Mouse (Mus musculus) testis, adult 2 months (tissue): ENCODE measurements around the gene Sncg. TPM values are rescaled to one million over a fixed set of nuclear protein-coding genes. Genes with fewer than 3 reads are reported as not detected.

Experiments
- H3K27ac ChIP-seq: fragments of 200-500 bp; 2 replicates; pipeline ENCODE4 v1.5.1; 2012; ENCODE audit warnings: low read depth, low read length; ENCODE audit not compliant: control insufficient read depth, insufficient read depth
- H3K27me3 ChIP-seq: fragments of 200-500 bp; 2 replicates; pipeline ENCODE4 v1.6.1; 2012; ENCODE audit warnings: mild to moderate bottlenecking, low read length, moderate library complexity; ENCODE audit not compliant: control insufficient read depth, insufficient read depth
- H3K36me3 ChIP-seq: fragments of 200-500 bp; 2 replicates; pipeline ENCODE4 v1.6.1; 2012; ENCODE audit warnings: mild to moderate bottlenecking, low read length; ENCODE audit not compliant: control insufficient read depth, insufficient read depth
- H3K4me1 ChIP-seq: fragments of 200-500 bp; 2 replicates; pipeline ENCODE4 v1.6.1; 2012; ENCODE audit warnings: low read length; ENCODE audit not compliant: control insufficient read depth, insufficient read depth
- H3K4me3 ChIP-seq: fragments of 200-500 bp; 2 replicates; pipeline ENCODE4 v1.5.1; 2012; ENCODE audit warnings: low read depth, mild to moderate bottlenecking, low read length, moderate library complexity, mixed read lengths; ENCODE audit not compliant: control insufficient read depth
- CTCF ChIP-seq: fragments of 200-500 bp; IDR thresholded peaks from 2 replicates; pipeline ENCODE4 v1.5.1; 2012; ENCODE audit warnings: low read depth, mild to moderate bottlenecking, inconsistent platforms, low read length, moderate library complexity; ENCODE audit not compliant: control insufficient read depth, insufficient read depth, insufficient replicate concordance
- POLR2A ChIP-seq: fragments of 200-500 bp; IDR thresholded peaks from 2 replicates; pipeline ENCODE4 v1.6.1; 2012; ENCODE audit warnings: low read depth, mild to moderate bottlenecking, inconsistent platforms, low read length, moderate library complexity; ENCODE audit not compliant: control insufficient read depth
- polyA plus RNA-seq: library from polyadenylated mRNA; depleted of rRNA; stranded (reverse); fragments of >200 nt; gene quantifications from 2 replicates; pipeline ENCODE4 v1.2.3, GENCODE M21; 2012

Gene Sncg
- polyA plus RNA-seq, 1 experiment = 1.1 TPM

- no peak overlapping the region for H3K27ac ChIP-seq
- no peak overlapping the region for H3K4me3 ChIP-seq
- TF ChIP-seq CTCF (no peak), POLR2A (no peak)
Observed at GRCm38 (mm10) chr14:34343078-34343477, 31.5 kb downstream of the Sncg start.

DNA sequence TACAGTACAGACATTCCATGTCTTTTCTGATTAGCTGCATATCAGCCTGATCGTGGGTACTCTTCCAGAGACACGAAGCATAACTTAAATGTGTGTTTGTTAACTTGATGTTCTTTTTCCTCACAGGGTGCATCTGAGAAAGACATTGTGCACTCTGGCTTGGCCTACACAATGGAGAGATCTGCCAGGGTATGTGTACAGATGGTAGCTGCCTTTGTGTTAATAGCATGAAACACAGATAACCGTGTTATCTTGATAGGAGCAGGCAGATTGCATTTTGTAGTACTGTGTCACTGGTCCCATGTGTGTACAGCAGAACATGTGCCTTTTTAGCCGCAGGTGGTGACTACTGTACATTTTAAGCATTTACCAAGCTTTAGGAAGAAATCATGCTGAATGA is 32.6 kb downstream of the Sncg start:
- Histone ChIP-seq H3K4me1 (no peaks in the 10 kb centered on the region), H3K4me3 (no peak overlapping the region), H3K27me3 (no peaks in the 10 kb centered on the region), H3K36me3 (no peaks in the 10 kb centered on the region; the same call in 1 of the 2 replicates), H3K27ac (no peak overlapping the region)
- TF ChIP-seq CTCF = no peak
- TF ChIP-seq POLR2A = no peak

More at GRCm38 (mm10) chr14:34343078-34343477, 31.5 kb downstream of the Sncg start:
- Histone ChIP-seq H3K4me1 (no peaks in the 10 kb centered on the region), H3K27me3 (no peaks in the 10 kb centered on the region), H3K36me3 (no peaks in the 10 kb centered on the region; the same call in 1 of the 2 replicates)

DNA sequence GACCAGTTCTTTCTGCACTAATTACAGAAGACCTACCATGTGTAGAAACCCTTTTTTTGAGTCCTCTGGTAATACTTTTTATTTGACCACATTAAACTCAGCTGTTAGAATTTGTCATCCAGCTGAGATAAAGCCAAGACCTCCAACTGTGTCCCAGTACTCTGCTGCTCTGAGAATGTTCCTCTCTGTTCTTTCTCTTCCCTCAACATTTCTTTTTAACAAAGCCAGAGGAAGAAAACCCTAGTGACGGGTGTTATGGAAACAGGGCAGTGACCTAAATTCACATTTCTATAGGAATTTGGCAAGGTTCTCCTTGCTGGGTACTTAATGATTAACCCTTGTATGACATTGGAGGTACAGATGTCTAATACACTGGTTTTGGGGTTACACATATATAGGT is 35.1 kb downstream of the Sncg start:
- Histone ChIP-seq H3K27ac (no peak overlapping the region), H3K36me3 (peaks cover 2% of the 10 kb centered on the region; the same call in 1 of the 2 replicates), H3K27me3 (no peaks in the 10 kb centered on the region), H3K4me1 (no peaks in the 10 kb centered on the region), H3K4me3 (no peak overlapping the region)
- TF ChIP-seq CTCF (no peak), POLR2A (no peak)

- Histone ChIP-seq H3K27me3 (no peaks in the 10 kb centered on the region), H3K4me3 (no peak overlapping the region), H3K4me1 (no peaks in the 10 kb centered on the region), H3K27ac (no peak overlapping the region), H3K36me3 (peaks cover 2% of the 10 kb centered on the region)
- TF ChIP-seq POLR2A = no peak
- TF ChIP-seq CTCF = no peak
Observed at GRCm38 (mm10) chr14:34332476-34332875, 42.1 kb downstream of the Sncg start.

DNA sequence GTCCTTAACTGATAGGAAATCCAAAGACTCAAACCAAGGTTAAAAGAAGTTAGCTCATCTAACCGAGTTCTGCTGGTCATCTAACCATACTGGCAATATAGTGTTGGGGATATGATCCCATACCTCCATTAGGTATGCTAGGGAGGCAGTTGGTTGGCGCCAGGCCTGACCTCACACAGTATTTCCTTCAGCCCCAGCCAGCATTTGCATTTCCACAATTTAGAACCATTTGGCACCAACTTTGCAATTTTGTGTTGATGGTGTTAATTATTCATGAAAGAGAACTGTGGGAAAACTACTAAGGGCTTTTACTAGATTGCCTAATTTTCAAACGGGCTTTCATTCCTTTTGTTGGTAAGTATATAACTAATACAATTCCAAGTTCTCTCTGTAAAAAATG is 42.7 kb downstream of the Sncg start:
- Histone ChIP-seq H3K27ac (no peak overlapping the region), H3K36me3 (peaks cover 2% of the 10 kb centered on the region), H3K27me3 (no peaks in the 10 kb centered on the region), H3K4me3 (no peak overlapping the region), H3K4me1 (no peaks in the 10 kb centered on the region)
- TF ChIP-seq POLR2A = no peak
- no peak for TF ChIP-seq CTCF

GRCm38 (mm10) chr14:34330657-34331158 is 43.9 kb downstream of the Sncg start:
- TF ChIP-seq CTCF (no peak), POLR2A (no peak)
- Histone ChIP-seq H3K4me1 (no peaks in the 10 kb centered on the region), H3K27me3 (no peaks in the 10 kb centered on the region), H3K36me3 (peaks cover 2% of the 10 kb centered on the region), H3K4me3 (no peak overlapping the region), H3K27ac (no peak overlapping the region)

- no peaks in the 10 kb centered on the region; the same call in 1 of the 2 replicates for H3K36me3 ChIP-seq
- TF ChIP-seq POLR2A = no peak
- TF ChIP-seq CTCF = no peak
Observed at GRCm38 (mm10) chr14:34327618-34328017, 47.0 kb downstream of the Sncg start.

GRCm38 (mm10) chr14:34326606-34327005 is 48.0 kb downstream of the Sncg start:
- Histone ChIP-seq H3K4me1 (no peaks in the 10 kb centered on the region), H3K27me3 (no peaks in the 10 kb centered on the region), H3K4me3 (no peak overlapping the region), H3K27ac (no peak overlapping the region), H3K36me3 (no peaks in the 10 kb centered on the region; the same call in 1 of the 2 replicates)
- TF ChIP-seq POLR2A (no peak), CTCF (no peak)

More at GRCm38 (mm10) chr14:34327618-34328017, 47.0 kb downstream of the Sncg start:
- H3K27ac ChIP-seq = no peak overlapping the region
- no peaks in the 10 kb centered on the region for H3K27me3 ChIP-seq
- no peaks in the 10 kb centered on the region for H3K4me1 ChIP-seq
- H3K4me3 ChIP-seq = no peak overlapping the region
